Mouse (Mus musculus): ENCODE data around the gene Ak7. TPM values are rescaled to one million over a fixed set of nuclear protein-coding genes. Genes with fewer than 3 reads are reported as not detected.

Ak7 gene
- total and polyA plus RNA-seq, 2 experiments from 2014 or later, result 1.4 to 2.2 TPM

GRCm38 (mm10) chr12:105695848-105696247 is 9.9 kb upstream of the Ak7 start:
- Histone ChIP-seq H3K4me3 (ENCODE audit: low read depth, low read length) (no peak overlapping the region), H3K27ac (ENCODE audit: low read depth, low read length) (no peak overlapping the region), H3K9me3 (ENCODE audit: low read length) (no peaks in the 10 kb centered on the region), H3K4me1 (ENCODE audit: insufficient read depth, low read length) (no peaks in the 10 kb centered on the region), H3K4me2 (ENCODE audit: low read depth, low read length, poor library complexity, severe bottlenecking) (no peak overlapping the region), H3K36me3 (ENCODE audit: insufficient read depth, low read length) (peaks cover 15% of the 10 kb centered on the region), H3K9ac (replicated peaks; ENCODE audit: low read length, poor library complexity, severe bottlenecking) (no peak overlapping the region), H3K27me3 (ENCODE audit: insufficient read depth, low read length) (no peaks in the 10 kb centered on the region)
- DNase-seq (ENCODE audit: low spot score), result no peak
- ATAC-seq (ENCODE audit: low FRiP score), result no peak
- 84% methylated on average over 7 of the region's 7 CpGs for WGBS
- no peak for TF ChIP-seq CTCF (IDR thresholded peaks at IDR 0.05)

- no peaks in the 10 kb centered on the region for H3K27me3 ChIP-seq (ENCODE audit: insufficient read depth, low read length)
- 91% methylated on average over 8 of the region's 8 CpGs for WGBS
- no peaks in the 10 kb centered on the region for H3K4me1 ChIP-seq (ENCODE audit: insufficient read depth, low read length)
- DNase-seq (ENCODE audit: low spot score), result no peak
- no peaks in the 10 kb centered on the region for H3K9me3 ChIP-seq (ENCODE audit: low read length)
- H3K36me3 ChIP-seq (ENCODE audit: insufficient read depth, low read length), result peaks cover 9% of the 10 kb centered on the region
- ATAC-seq (ENCODE audit: low FRiP score), result no peak
- H3K27ac ChIP-seq (ENCODE audit: low read depth, low read length), result no peak overlapping the region
- H3K4me3 ChIP-seq (ENCODE audit: low read depth, low read length), result no peak overlapping the region
- no peak for TF ChIP-seq CTCF (IDR thresholded peaks at IDR 0.05)
- no peak overlapping the region for H3K4me2 ChIP-seq (ENCODE audit: low read depth, low read length, poor library complexity, severe bottlenecking)
- no peak overlapping the region for H3K9ac ChIP-seq (replicated peaks; ENCODE audit: low read length, poor library complexity, severe bottlenecking)
These were observed 8.5 kb upstream of the Ak7 start for GRCm38 (mm10) chr12:105697104-105697780.

GRCm38 (mm10) chr12:105700433-105700832 is 5.3 kb upstream of the Ak7 start:
- Histone ChIP-seq H3K27ac (ENCODE audit: low read depth, low read length) (no peak overlapping the region), H3K27me3 (ENCODE audit: insufficient read depth, low read length) (no peaks in the 10 kb centered on the region), H3K4me2 (ENCODE audit: low read depth, low read length, poor library complexity, severe bottlenecking) (no peak overlapping the region), H3K36me3 (ENCODE audit: insufficient read depth, low read length) (peaks cover 9% of the 10 kb centered on the region), H3K4me1 (ENCODE audit: insufficient read depth, low read length) (no peaks in the 10 kb centered on the region), H3K4me3 (ENCODE audit: low read depth, low read length) (no peak overlapping the region), H3K9ac (replicated peaks; ENCODE audit: low read length, poor library complexity, severe bottlenecking) (no peak overlapping the region), H3K9me3 (ENCODE audit: low read length) (no peaks in the 10 kb centered on the region)
- DNase-seq (ENCODE audit: low spot score) (no peak), ATAC-seq (ENCODE audit: low FRiP score) (no peak)
- WGBS, result 94% methylated on average over 12 of the region's 12 CpGs
- no peak for TF ChIP-seq CTCF (IDR thresholded peaks at IDR 0.05)

GRCm38 (mm10) chr12:105718616-105719015 is 12.8 kb downstream of the Ak7 start:
- no peaks in the 10 kb centered on the region for H3K9me3 ChIP-seq (ENCODE audit: low read length)
- DNase-seq (ENCODE audit: low spot score), result peak; percentile 41
- peaks cover 8% of the 10 kb centered on the region; the same call in 1 of the 2 replicates for H3K4me1 ChIP-seq (ENCODE audit: insufficient read depth, low read length)
- no peaks in the 10 kb centered on the region for H3K36me3 ChIP-seq (ENCODE audit: insufficient read depth, low read length)
- no peak overlapping the region for H3K9ac ChIP-seq (replicated peaks; ENCODE audit: low read length, poor library complexity, severe bottlenecking)
- H3K4me2 ChIP-seq (ENCODE audit: low read depth, low read length, poor library complexity, severe bottlenecking), result no peak overlapping the region
- no peak for ATAC-seq (ENCODE audit: low FRiP score)
- TF ChIP-seq CTCF (IDR thresholded peaks at IDR 0.05), result no peak
- no peak overlapping the region for H3K4me3 ChIP-seq (ENCODE audit: low read depth, low read length)
- no peaks in the 10 kb centered on the region for H3K27me3 ChIP-seq (ENCODE audit: insufficient read depth, low read length)
- no peak overlapping the region for H3K27ac ChIP-seq (ENCODE audit: low read depth, low read length)
- WGBS, result 75% methylated on average over 17 of the region's 17 CpGs

- H3K9ac ChIP-seq (replicated peaks; ENCODE audit: low read length, poor library complexity, severe bottlenecking), result no peak overlapping the region
- no peaks in the 10 kb centered on the region for H3K9me3 ChIP-seq (ENCODE audit: low read length)
- no peak for TF ChIP-seq CTCF (IDR thresholded peaks at IDR 0.05)
- H3K27me3 ChIP-seq (ENCODE audit: insufficient read depth, low read length), result no peaks in the 10 kb centered on the region
- H3K4me2 ChIP-seq (ENCODE audit: low read depth, low read length, poor library complexity, severe bottlenecking), result no peak overlapping the region
- peaks cover 8% of the 10 kb centered on the region; the same call in 1 of the 2 replicates for H3K4me1 ChIP-seq (ENCODE audit: insufficient read depth, low read length)
- DNase-seq (ENCODE audit: low spot score) (no peak), ATAC-seq (ENCODE audit: low FRiP score) (no peak)
- 61% methylated on average over 3 of the region's 3 CpGs for WGBS
- H3K27ac ChIP-seq (ENCODE audit: low read depth, low read length), result no peak overlapping the region
- no peaks in the 10 kb centered on the region for H3K36me3 ChIP-seq (ENCODE audit: insufficient read depth, low read length)
- no peak overlapping the region for H3K4me3 ChIP-seq (ENCODE audit: low read depth, low read length)
These were observed 14.4 kb downstream of the Ak7 start for GRCm38 (mm10) chr12:105720196-105720595.

DNA sequence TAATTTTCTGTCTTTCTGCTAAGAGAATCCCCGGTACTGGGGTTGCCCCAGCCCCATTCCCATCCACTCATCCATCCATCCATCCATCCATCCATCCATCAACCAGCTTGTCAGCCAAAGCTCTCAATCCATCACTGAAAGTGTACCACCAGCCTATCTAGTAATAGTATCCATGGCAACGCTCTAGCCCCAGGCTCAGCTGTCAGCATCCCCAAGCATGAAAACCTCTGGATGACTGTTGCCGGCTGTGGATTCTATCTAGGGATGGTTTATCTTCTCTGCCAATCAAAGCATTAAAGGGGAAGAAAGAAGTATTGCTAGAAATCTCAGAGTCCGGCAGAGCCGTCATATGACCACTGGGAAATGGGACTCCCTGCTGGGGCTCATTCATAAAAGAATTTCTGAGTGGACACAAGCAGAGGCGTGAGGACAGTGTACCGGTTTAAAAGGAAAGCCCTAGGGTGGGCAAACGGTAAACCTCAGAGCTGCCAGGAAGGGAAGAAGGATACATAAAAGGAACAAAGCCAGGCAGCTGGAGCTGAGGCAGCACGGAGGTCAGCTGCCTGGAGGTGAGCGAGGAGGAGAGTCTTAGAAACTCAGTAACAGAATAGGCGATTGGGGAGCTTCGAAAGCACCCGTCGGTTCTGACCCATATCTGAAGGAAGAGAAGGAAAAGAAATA is 15.8 kb downstream of the Ak7 start:
- no peak overlapping the region for H3K4me3 ChIP-seq (ENCODE audit: low read depth, low read length)
- DNase-seq (ENCODE audit: low spot score) (peak; percentile 56), ATAC-seq (ENCODE audit: low FRiP score) (peak; percentile 51; the same call in 1 of the 2 replicates)
- H3K9ac ChIP-seq (replicated peaks; ENCODE audit: low read length, poor library complexity, severe bottlenecking), result no peak overlapping the region
- peak overlapping the region; percentile 67 for H3K27ac ChIP-seq (ENCODE audit: low read depth, low read length)
- no peak for TF ChIP-seq CTCF (IDR thresholded peaks at IDR 0.05)
- WGBS, result 25% methylated on average over 14 of the region's 14 CpGs
- H3K27me3 ChIP-seq (ENCODE audit: insufficient read depth, low read length), result no peaks in the 10 kb centered on the region
- peaks cover 8% of the 10 kb centered on the region; the same call in 1 of the 2 replicates for H3K4me1 ChIP-seq (ENCODE audit: insufficient read depth, low read length)
- no peaks in the 10 kb centered on the region for H3K9me3 ChIP-seq (ENCODE audit: low read length)
- H3K4me2 ChIP-seq (ENCODE audit: low read depth, low read length, poor library complexity, severe bottlenecking), result peak overlapping the region; percentile 15
- H3K36me3 ChIP-seq (ENCODE audit: insufficient read depth, low read length), result no peaks in the 10 kb centered on the region

Measured in midbrain, postnatal 0 days (tissue).